In the genomic region with DNA sequence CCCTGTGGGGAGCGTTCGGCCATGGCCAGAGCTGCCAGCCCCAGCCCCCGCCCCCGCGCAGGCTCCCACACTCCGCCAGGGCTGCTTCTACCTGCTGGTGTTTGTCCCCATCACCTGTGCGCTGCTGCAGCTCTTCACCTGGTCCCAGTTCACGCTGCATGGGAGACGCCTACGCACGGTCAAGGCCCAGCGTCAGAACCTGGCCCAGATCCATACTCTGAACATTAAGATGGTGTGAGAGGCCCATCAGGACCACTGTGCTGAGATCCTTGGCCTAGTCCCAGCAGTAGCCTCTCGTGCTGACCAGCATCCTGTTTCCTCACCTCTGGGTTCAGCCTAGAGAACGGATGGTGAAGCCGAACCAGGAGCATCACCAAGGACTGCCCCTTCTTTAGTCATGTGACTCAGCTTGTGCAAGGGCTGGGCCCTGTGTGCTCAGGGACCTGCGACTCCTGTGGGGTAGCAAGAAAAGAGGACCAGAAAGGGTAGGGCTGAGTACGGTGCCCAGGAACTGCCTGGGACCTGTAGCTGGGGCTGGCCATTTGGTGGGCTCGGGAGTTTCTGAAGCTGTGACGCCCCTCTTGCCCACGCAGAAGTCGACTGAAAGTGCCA, we compare ENCODE assay signal across 1 mouse cellular context.
TF ChIP-seq lines count a peak whose summit lies in the region.

No protein-coding gene starts in this region.

TF ChIP-seq in MEL, 35 proteins besides CTCF, POLR2A, EP300 and RAD21:
- TF ChIP-seq USF1 (IDR thresholded peaks at IDR 0.05; ENCODE audit: low read depth, low read length) (peak; percentile 41; the same call in 1 of the 2 replicates), BHLHE40 (IDR thresholded peaks at IDR 0.05; ENCODE audit: borderline replicate concordance, low read depth, low read length) (no peak)
